Mouse (Mus musculus) E14TG2a.4 (cell line): ENCODE data around the gene Grin2b.

Source experiments
- H3K27me3 ChIP-seq: 2 replicates; pipeline ENCODE4 v1.6.1; 2014; ENCODE audit warnings: low read length, control low read depth; ENCODE audit not compliant: insufficient read depth
- H3K36me3 ChIP-seq: 2 replicates; pipeline ENCODE4 v1.6.1; 2014; ENCODE audit warnings: low read length, control low read depth; ENCODE audit not compliant: insufficient read depth
- H3K4me1 ChIP-seq: replicated peaks from 2 replicates; pipeline ENCODE4 v1.6.1; 2014; ENCODE audit warnings: low read depth, low read length, control low read depth
- H3K4me3 ChIP-seq: replicated peaks from 2 replicates; pipeline ENCODE4 v1.5.1; 2014; ENCODE audit warnings: mild to moderate bottlenecking, low read length
- H3K9me3 ChIP-seq: 2 replicates; pipeline ENCODE4 v1.6.1; 2014; ENCODE audit warnings: low read length, control low read depth
- CTCF ChIP-seq: conservative IDR thresholded peaks from 2 replicates; pipeline ENCODE4 v1.5.1; 2014; ENCODE audit warnings: low read length
- NANOG ChIP-seq: IDR thresholded peaks from 2 replicates; pipeline ENCODE4 v1.6.1; 2014; ENCODE audit warnings: borderline replicate concordance, low read length, mixed read lengths
- POU5F1 ChIP-seq: IDR thresholded peaks from 2 replicates; pipeline ENCODE4 v1.6.1; 2014; ENCODE audit warnings: low read length, borderline replicate concordance

Grin2b gene

GRCm38 (mm10) chr6:136170381-136170780 lies 2.9 kb downstream of the Grin2b start:
- no peak for TF ChIP-seq NANOG
- no peak for TF ChIP-seq CTCF
- TF ChIP-seq POU5F1 = no peak
- Histone ChIP-seq H3K36me3 (no peaks in the 10 kb centered on the region), H3K4me1 (peaks cover 10% of the 10 kb centered on the region), H3K27me3 (peaks cover 51% of the 10 kb centered on the region), H3K9me3 (no peaks in the 10 kb centered on the region), H3K4me3 (no peak overlapping the region)

- Histone ChIP-seq H3K9me3 (no peaks in the 10 kb centered on the region), H3K36me3 (no peaks in the 10 kb centered on the region), H3K4me3 (no peak overlapping the region), H3K4me1 (peaks cover 5% of the 10 kb centered on the region; the same call in 1 of the 2 replicates), H3K27me3 (peaks cover 46% of the 10 kb centered on the region)
- TF ChIP-seq NANOG = no peak
- TF ChIP-seq POU5F1 = no peak
- TF ChIP-seq CTCF = no peak
These were observed 6.0 kb downstream of the Grin2b start for GRCm38 (mm10) chr6:136167361-136167760.

- H3K4me1 ChIP-seq = no peaks in the 10 kb centered on the region
These were observed 7.8 kb downstream of the Grin2b start for GRCm38 (mm10) chr6:136165443-136166077.

GRCm38 (mm10) chr6:136162090-136162489 lies 11.2 kb downstream of the Grin2b start:
- Histone ChIP-seq H3K36me3 (no peaks in the 10 kb centered on the region), H3K4me1 (no peaks in the 10 kb centered on the region), H3K9me3 (no peaks in the 10 kb centered on the region), H3K4me3 (no peak overlapping the region), H3K27me3 (peaks cover 5% of the 10 kb centered on the region)
- no peak for TF ChIP-seq POU5F1
- TF ChIP-seq NANOG = no peak
- TF ChIP-seq CTCF = no peak

More at GRCm38 (mm10) chr6:136165443-136166077, 7.8 kb downstream of the Grin2b start:
- Histone ChIP-seq H3K27me3 (peaks cover 28% of the 10 kb centered on the region), H3K4me3 (no peak overlapping the region), H3K36me3 (no peaks in the 10 kb centered on the region), H3K9me3 (no peaks in the 10 kb centered on the region)
- TF ChIP-seq NANOG = no peak
- no peak for TF ChIP-seq POU5F1
- no peak for TF ChIP-seq CTCF

GRCm38 (mm10) chr6:136153444-136153843 lies 19.9 kb downstream of the Grin2b start:
- no peak for TF ChIP-seq CTCF
- TF ChIP-seq NANOG = no peak
- no peak for TF ChIP-seq POU5F1
- H3K4me1 ChIP-seq = peaks cover 19% of the 10 kb centered on the region
- H3K4me3 ChIP-seq = no peak overlapping the region
- peaks cover 8% of the 10 kb centered on the region for H3K27me3 ChIP-seq
- no peaks in the 10 kb centered on the region for H3K36me3 ChIP-seq
- H3K9me3 ChIP-seq = peaks cover 11% of the 10 kb centered on the region

- Histone ChIP-seq H3K4me3 (no peak overlapping the region), H3K4me1 (peaks cover 19% of the 10 kb centered on the region), H3K9me3 (peaks cover 15% of the 10 kb centered on the region), H3K36me3 (no peaks in the 10 kb centered on the region), H3K27me3 (peaks cover 4% of the 10 kb centered on the region)
- TF ChIP-seq POU5F1 (no peak), CTCF (no peak), NANOG (no peak)
These were observed 23.2 kb downstream of the Grin2b start for GRCm38 (mm10) chr6:136150064-136150463.

- no peak for TF ChIP-seq CTCF
- TF ChIP-seq POU5F1 = no peak
- no peak for TF ChIP-seq NANOG
- Histone ChIP-seq H3K9me3 (no peaks in the 10 kb centered on the region), H3K4me3 (no peak overlapping the region), H3K36me3 (no peaks in the 10 kb centered on the region), H3K4me1 (no peaks in the 10 kb centered on the region), H3K27me3 (0 out of 2 replicates have a peak, but pooled peaks cover 4% of the 10 kb centered on the region)
These were observed 33.3 kb downstream of the Grin2b start for GRCm38 (mm10) chr6:136139967-136140366.

GRCm38 (mm10) chr6:136130456-136130855 lies 42.9 kb downstream of the Grin2b start:
- no peaks in the 10 kb centered on the region for H3K9me3 ChIP-seq
- TF ChIP-seq NANOG (no peak), CTCF (no peak), POU5F1 (no peak)
- H3K36me3 ChIP-seq = no peaks in the 10 kb centered on the region
- no peaks in the 10 kb centered on the region for H3K4me1 ChIP-seq
- no peaks in the 10 kb centered on the region for H3K27me3 ChIP-seq
- H3K4me3 ChIP-seq = no peak overlapping the region

- H3K27me3 ChIP-seq = no peaks in the 10 kb centered on the region
- H3K4me1 ChIP-seq = no peaks in the 10 kb centered on the region
- no peak for TF ChIP-seq POU5F1
- TF ChIP-seq CTCF = no peak
- TF ChIP-seq NANOG = no peak
- no peaks in the 10 kb centered on the region for H3K9me3 ChIP-seq
- H3K36me3 ChIP-seq = no peaks in the 10 kb centered on the region
- H3K4me3 ChIP-seq = no peak overlapping the region
These were observed 50.7 kb downstream of the Grin2b start for GRCm38 (mm10) chr6:136122593-136122992.
